Mouse (Mus musculus): ENCODE measurements around the gene Tmprss6.

DNA sequence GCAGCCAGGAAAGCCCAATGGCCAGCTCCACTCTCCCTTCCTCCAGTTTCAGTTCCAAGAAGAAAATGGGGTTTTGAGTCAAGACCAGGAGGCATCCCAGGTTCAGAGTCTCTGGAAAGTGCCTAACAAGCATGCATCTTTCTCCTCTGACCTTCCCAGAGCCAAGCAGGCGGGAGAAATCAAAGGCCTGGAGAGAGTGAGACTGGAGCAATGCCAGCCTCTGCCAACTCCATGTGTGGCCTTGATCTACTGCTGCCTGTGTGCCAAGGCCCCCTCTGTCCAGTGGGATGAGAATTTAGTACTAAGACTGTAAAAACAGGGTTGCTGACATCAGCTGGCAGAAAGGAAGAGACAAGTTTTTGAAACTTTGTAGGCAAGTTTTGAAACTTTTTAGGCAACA lies 64.5 kb downstream of the Tmprss6 start:
- TF ChIP-seq TCF3 (IDR thresholded peaks at IDR 0.05; ENCODE audit: insufficient read length, low read depth) (no peak), USF1 (IDR thresholded peaks at IDR 0.05; ENCODE audit: low read depth) (no peak), MAX (IDR thresholded peaks at IDR 0.05; ENCODE audit: low read depth) (no peak)
